Mouse (Mus musculus) lung, postnatal 25 days (tissue): Measurements from ENCODE around the gene Trmt61a.

Experiments
- DNase-seq: peaks from one replicate; pipeline ENCODE4 v3.0.0; 2022; ENCODE audit warnings: low spot score

Trmt61a gene

DNA sequence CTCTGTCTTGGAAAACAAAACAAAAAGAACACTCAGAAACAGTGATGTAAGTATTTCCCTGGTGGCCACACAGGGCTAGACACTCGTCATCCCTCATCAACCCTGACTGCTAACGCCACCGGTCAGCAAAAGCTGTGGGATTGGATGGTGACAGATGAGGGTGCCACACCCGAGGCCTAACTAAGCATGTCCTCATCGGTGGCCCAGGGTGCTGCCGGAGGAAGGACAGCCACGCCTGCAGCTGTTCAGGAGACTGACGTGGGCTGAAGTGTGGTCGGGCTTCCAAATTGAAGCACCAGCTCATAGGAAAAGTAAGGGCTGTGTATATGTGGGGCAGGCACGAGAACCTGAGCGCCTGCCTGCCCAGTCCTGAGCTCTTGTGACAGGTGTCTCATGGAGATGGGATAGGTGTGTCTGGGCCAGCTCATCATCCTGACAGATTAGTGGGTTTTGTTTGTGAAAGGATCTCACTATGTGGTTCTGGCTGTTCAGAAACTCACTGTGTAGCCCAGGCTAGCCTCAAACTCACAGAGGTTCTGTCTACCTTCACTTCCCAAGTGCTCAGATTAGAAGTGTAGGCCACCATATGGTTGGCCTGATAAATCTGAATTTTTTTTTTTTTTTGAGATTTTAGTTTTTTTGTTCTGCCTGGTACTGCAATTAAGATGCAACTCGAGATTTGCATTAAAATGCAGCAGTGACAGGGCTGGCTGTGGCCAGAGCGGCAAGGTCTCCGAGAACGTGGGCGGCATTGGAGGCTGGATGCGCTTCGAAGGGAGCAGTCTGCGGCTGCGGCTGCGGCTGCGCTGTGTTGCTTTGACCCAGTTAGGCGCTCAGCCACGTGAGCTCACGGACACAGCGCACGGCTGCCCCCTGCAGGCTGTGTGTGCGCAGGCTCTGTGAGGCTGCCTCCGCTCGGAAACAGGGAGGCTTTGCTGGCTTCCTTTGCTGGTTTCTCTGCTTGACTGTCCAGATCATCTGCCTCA, 54.2 kb downstream of the Trmt61a start:
- DNase-seq = peak; percentile 86

DNA sequence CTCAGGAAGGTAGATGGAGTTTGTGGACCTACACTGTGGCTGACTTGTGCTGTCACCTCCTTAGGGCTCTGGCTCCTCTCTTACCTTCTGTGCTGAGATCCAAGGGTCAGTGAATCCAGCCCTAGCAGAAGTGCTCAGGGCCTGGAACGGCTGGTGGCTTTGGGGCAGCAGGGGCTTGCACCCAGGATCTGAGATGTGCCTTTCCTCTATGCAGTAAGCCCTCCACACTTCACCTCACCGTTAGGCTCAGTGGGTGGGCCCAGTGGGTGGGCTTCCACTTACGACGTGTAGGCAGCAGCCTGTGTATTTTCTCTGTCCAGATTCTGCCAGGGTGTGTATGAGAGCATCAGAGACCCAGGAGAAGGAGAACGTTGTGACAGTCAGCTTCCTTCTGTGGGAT, 55.0 kb downstream of the Trmt61a start:
- no peak for DNase-seq
